8 mouse cellular contexts compared by ENCODE assay signal in the genomic region with DNA sequence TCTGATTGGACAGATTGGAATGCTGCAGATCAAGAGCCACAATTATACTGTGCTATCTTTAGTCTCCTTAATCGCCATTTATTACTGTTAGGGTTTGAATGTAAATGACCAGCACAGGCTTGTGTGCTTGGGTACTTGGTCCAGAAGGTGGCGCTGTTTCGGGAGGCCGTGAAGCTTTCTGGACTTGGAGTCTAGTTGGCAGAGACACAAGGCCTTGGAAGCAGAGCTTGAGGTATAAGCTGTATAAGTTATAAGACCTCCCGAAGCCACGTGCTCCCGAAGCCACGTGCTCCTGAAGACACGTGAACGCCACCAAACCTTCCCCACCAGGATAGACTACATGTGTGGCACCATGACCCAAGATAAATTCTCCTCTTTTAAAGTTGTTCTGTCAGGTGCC. TPM values are rescaled to one million over a fixed set of nuclear protein-coding genes. Genes with fewer than 3 reads are reported as not detected.
DNase-seq lines count a peak whose midpoint lies in the region.

No protein-coding gene starts in this region.

- DNase-seq in heart, adult 8-10 months (ENCODE audit: low spot score) = peak; percentile 36
- no peak for DNase-seq in heart, adult 11 months
- DNase-seq in urinary bladder, postnatal 4 days (ENCODE audit: low spot score in 2 of 2) = peak; percentile 43 to 76
- no peak for DNase-seq in urinary bladder, postnatal 10 days (ENCODE audit: low spot score)
- peak; percentile 58 to 79 for DNase-seq in cerebellum, postnatal 25 days
- DNase-seq in kidney, postnatal 10 days = peak; percentile 66
- DNase-seq in lung, postnatal 10 days = peak; percentile 78
- peak; percentile 62 for DNase-seq in thymus, postnatal 4 days

RNA-seq across cellular contexts. Expression of a gene that starts 26.3 kb away (rescaled TPM):
- 10 to 100 TPM; 26.2 to 42.1 (median 32.5) TPM for total RNA-seq in heart, adult 8-10 months (2022)

RNA-seq across cellular contexts. Expression of a gene that starts 55.7 kb away (rescaled TPM):
- total RNA-seq in heart, adult 8-10 months (2022) = 1 to 10 TPM; 1.6 to 2.4 (median 2.2) TPM

Comparison
In these comparisons a context has a peak if more than half of its experiments do, and no peak if none do; other contexts are left out.
1. DNase-seq: peak in heart, adult 8-10 months (single experiment), urinary bladder, postnatal 4 days (2 of 2), cerebellum, postnatal 25 days (2 of 2), kidney, postnatal 10 days (single experiment), lung, postnatal 10 days (single experiment) and thymus, postnatal 4 days (single experiment); none in heart, adult 11 months (single experiment) and urinary bladder, postnatal 10 days (single experiment).